Mouse (Mus musculus) midbrain, postnatal 0 days (tissue): ENCODE measurements around the gene Lrp1. TPM values are rescaled to one million over a fixed set of nuclear protein-coding genes. Genes with fewer than 3 reads are reported as not detected.

Source experiments
- ATAC-seq: fragments of 200-750 bp; cut with Nextera tagmentation; 2 replicates; pipeline ENCODE4 v1.8.0; 2017; ENCODE audit warnings: moderate number of reproducible peaks, mild to moderate bottlenecking, moderate TSS enrichment, moderate library complexity; ENCODE audit not compliant: low FRiP score
- DNase-seq: peaks from one replicate; pipeline ENCODE4 v3.0.0-alpha.2; 2015; ENCODE audit warnings: low spot score
- H3K27ac ChIP-seq: fragments of 300-500 bp; sonication (generic); 2 replicates; pipeline ENCODE4 v1.5.1; 2014; ENCODE audit warnings: low read depth, mild to moderate bottlenecking, low read length, mixed read lengths
- H3K27me3 ChIP-seq: fragments of 300-500 bp; sonication (generic); 2 replicates; pipeline ENCODE4 v1.6.1; 2014; ENCODE audit warnings: low read length, control low read depth, mixed read lengths; ENCODE audit not compliant: insufficient read depth
- H3K36me3 ChIP-seq: fragments of 300-500 bp; sonication (generic); 2 replicates; pipeline ENCODE4 v1.6.1; 2014; ENCODE audit warnings: low read length, control low read depth, mixed read lengths; ENCODE audit not compliant: insufficient read depth
- H3K4me1 ChIP-seq: fragments of 300-500 bp; sonication (generic); 2 replicates; pipeline ENCODE4 v1.6.1; 2014; ENCODE audit warnings: mild to moderate bottlenecking, control low read depth, antibody characterized with exemption, low read length, mixed read lengths; ENCODE audit not compliant: insufficient read depth
- H3K4me2 ChIP-seq: fragments of 300-500 bp; sonication (generic); 2 replicates; pipeline ENCODE4 v1.6.1; 2014; ENCODE audit warnings: low read depth, mild to moderate bottlenecking, low read length, mixed read lengths; ENCODE audit not compliant: poor library complexity, severe bottlenecking
- H3K4me3 ChIP-seq: fragments of 300-500 bp; sonication (generic); 2 replicates; pipeline ENCODE4 v1.5.1; 2014; ENCODE audit warnings: low read depth, mild to moderate bottlenecking, low read length, moderate library complexity
- H3K9ac ChIP-seq: fragments of 300-500 bp; sonication (generic); replicated peaks from 2 replicates; pipeline ENCODE4 v1.6.1; 2014; ENCODE audit warnings: mild to moderate bottlenecking, low read length, moderate library complexity, mixed read lengths; ENCODE audit not compliant: poor library complexity, severe bottlenecking
- H3K9me3 ChIP-seq: fragments of 300-500 bp; sonication (generic); 2 replicates; pipeline ENCODE4 v1.6.1; 2016; ENCODE audit warnings: low read length, control low read depth
- CTCF ChIP-seq: IDR thresholded peaks from 2 replicates; pipeline ENCODE4 v1.5.1; 2016; ENCODE audit warnings: antibody characterized with exemption, mild to moderate bottlenecking
- WGBS: fragments of 180-500 bp; shearing (Covaris S2); extraction: QIAGEN DNeasy Blood & Tissue Kit; methylation state at CpG from one replicate; pipeline ENCODE4 v1.1.7; 2014; 5-methylcytosine and 5-hydroxymethylcytosine counted together
- polyA plus RNA-seq: library from polyadenylated mRNA; unstranded; fragments of >200 nt; fragmentation: Nextera tagmentation; extraction: Ambion mirVana; gene quantifications from 2 replicates; pipeline ENCODE4 v1.2.1, GENCODE M21; 2015
- total RNA-seq: library from RNA; depleted of rRNA; stranded (reverse); fragments of >200 nt; gene quantifications from 2 replicates; pipeline ENCODE4 v1.2.3, GENCODE M21; 2014

The Lrp1 gene
- total and polyA plus RNA-seq, 2 experiments from 2014 or later: 84.4 to 319 TPM

DNA sequence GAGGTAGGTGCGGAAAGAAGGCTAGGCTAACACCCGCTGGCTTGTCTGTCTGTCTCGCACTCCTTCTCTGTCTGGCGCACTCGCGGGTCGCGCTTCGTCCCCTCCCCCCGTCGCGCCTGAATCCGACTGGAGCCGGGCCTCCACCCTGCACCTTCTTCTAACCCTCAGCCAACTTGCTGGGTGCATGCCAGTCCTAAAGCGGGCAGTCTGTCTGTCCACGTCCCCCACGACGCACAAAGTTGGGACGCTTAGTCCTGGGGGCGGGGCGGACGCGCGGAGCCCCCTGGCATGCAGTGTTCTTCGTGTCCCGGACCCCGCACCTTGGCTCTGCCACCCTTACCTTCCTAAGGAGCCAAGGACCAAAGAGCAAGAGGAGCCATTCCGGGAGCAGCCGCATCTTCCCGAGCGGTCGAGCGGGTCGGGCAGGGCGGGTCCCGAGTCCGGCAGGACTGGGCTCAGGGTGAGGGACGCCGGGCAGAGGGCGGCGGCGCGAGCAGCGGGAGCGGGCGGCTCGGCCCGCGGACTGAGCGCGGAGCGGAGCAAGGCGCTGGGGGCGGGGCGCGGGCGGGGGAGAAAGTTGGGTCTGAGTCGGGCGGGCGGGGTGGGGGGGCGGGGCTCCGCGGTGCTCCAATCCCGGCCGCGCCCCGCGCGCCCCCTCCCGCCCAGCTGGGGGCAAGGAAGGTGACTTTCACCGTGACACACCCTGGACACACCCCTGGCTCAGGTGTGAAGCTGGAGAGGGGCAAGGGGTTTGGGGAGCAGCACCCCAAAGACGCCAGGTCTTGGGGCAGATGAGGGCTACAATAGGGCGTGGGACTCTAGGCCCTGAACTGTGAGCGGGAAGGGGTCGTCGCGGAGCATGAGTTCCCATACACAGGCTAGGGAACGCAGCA, 86.7 kb downstream of the Lrp1 start, which contains the start of gene Nxph4:
Gene Nxph4, minus strand, starts transcription at position 524 of the 893 bp plus-strand sequence.
- Histone ChIP-seq H3K36me3 (peaks cover 11% of the 10 kb centered on the region), H3K27ac (peak within 1 kb of the TSS; percentile 38), H3K27me3 (0 out of 2 replicates have a peak, but pooled peaks cover 10% of the 10 kb centered on the region), H3K4me3 (peak within 1 kb of the TSS; percentile 59), H3K4me2 (peak within 1 kb of the TSS; percentile 91), H3K4me1 (peaks cover 11% of the 10 kb centered on the region; the same call in 1 of the 2 replicates), H3K9ac (peak within 1 kb of the TSS; percentile 60), H3K9me3 (no peaks in the 10 kb centered on the region)
- under 1% methylated on average over 49 of the region's 78 CpGs for WGBS
- TF ChIP-seq CTCF: no peak
- ATAC-seq (0 out of 2 replicates have a peak, but pooled peaks have one; percentile 13), DNase-seq (no peak)

DNA sequence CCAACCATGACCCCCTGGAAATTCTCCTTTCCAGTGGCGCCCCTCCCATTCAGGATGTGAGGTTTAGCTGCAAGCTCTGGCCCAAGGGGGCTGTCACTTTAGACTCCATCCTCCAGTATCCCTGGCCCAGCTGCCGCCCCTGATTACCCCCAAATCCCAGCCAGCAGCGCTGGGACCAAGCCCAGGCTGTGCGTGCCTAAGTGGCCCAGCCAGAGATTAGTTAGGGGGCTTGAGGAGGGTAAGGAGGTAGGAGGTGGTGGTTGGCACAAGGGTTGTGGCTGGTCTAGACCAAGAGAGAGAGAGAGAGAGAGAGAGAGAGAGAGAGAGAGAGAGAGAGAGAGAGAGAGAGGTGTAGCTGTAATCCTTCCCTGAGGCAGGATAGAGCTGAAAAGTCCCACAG, 89.4 kb downstream of the Lrp1 start:
- no peak for DNase-seq
- Histone ChIP-seq H3K4me2 (peak overlapping the region; percentile 91), H3K9ac (no peak overlapping the region), H3K27me3 (peaks cover 10% of the 10 kb centered on the region; the same call in 1 of the 2 replicates), H3K27ac (0 out of 2 replicates have a peak overlapping the region, but pooled peaks have one; percentile 38), H3K36me3 (no peaks in the 10 kb centered on the region), H3K4me3 (peak overlapping the region; percentile 32; the same call in 1 of the 2 replicates), H3K4me1 (peaks cover 14% of the 10 kb centered on the region), H3K9me3 (no peaks in the 10 kb centered on the region)
- WGBS: 18% methylated on average over 4 of the region's 4 CpGs
- no peak for TF ChIP-seq CTCF
- ATAC-seq: no peak

DNA sequence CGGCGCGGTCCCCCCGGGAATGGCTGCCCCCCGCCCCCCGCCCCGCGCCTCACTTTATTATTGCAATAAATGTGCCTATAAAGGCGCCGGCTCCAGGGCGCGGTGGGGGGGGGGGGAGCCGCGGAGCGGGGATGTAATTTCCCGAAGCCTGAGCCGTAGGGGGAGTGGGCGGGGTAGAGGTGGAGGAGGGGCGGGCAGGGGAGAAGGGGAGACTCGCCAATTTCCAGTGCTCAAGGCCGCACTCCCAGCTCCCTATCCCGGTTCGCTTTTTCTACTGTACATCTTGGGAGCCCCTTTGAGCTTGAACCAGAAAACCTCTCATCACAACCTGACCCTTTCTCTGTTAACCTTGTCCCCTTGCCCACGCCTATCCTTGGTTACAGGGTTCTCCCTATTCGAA, 90.0 kb downstream of the Lrp1 start:
- 3% methylated on average over 15 of the region's 25 CpGs for WGBS
- peaks cover 10% of the 10 kb centered on the region; the same call in 1 of the 2 replicates for H3K27me3 ChIP-seq
- no peaks in the 10 kb centered on the region for H3K36me3 ChIP-seq
- H3K4me3 ChIP-seq: peak overlapping the region; percentile 32
- no peak for DNase-seq
- ATAC-seq: no peak
- peak overlapping the region; percentile 42; the same call in 1 of the 2 replicates for H3K9ac ChIP-seq
- peaks cover 13% of the 10 kb centered on the region for H3K4me1 ChIP-seq
- H3K9me3 ChIP-seq: no peaks in the 10 kb centered on the region
- H3K4me2 ChIP-seq: peak overlapping the region; percentile 91
- H3K27ac ChIP-seq: 0 out of 2 replicates have a peak overlapping the region, but pooled peaks have one; percentile 38
- TF ChIP-seq CTCF: no peak

DNA sequence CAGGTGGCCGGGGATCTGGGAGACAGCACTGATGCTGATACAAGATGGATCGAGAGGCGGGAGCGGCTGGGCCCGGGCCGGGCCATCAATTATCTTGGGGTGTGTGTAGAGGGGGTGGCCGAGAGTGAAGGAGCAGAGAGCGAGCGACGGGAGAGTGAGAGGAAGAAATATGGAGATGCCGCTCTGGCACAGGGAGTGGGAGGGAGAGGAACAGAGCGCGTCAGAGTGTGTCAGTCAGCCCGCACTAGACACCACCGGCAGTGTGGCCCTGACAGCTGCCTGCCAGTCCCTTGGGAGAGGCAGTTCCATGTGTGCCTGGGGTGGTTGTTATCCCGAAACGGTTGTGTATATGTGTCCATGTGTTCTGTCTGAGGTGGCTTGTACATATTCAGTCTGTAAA, 93.5 kb downstream of the Lrp1 start:
- peaks cover 15% of the 10 kb centered on the region; the same call in 1 of the 2 replicates for H3K27me3 ChIP-seq
- no peak for TF ChIP-seq CTCF
- 13% methylated on average over 17 of the region's 17 CpGs for WGBS
- H3K4me1 ChIP-seq: peaks cover 8% of the 10 kb centered on the region
- H3K27ac ChIP-seq: peak overlapping the region; percentile 55
- DNase-seq: peak; percentile 40
- peak overlapping the region; percentile 30 for H3K4me2 ChIP-seq
- no peaks in the 10 kb centered on the region for H3K9me3 ChIP-seq
- H3K9ac ChIP-seq: peak overlapping the region; percentile 33; the same call in 1 of the 2 replicates
- no peaks in the 10 kb centered on the region for H3K36me3 ChIP-seq
- H3K4me3 ChIP-seq: peak overlapping the region; percentile 12; the same call in 1 of the 2 replicates
- ATAC-seq: peak; percentile 4; the same call in 1 of the 2 replicates

DNA sequence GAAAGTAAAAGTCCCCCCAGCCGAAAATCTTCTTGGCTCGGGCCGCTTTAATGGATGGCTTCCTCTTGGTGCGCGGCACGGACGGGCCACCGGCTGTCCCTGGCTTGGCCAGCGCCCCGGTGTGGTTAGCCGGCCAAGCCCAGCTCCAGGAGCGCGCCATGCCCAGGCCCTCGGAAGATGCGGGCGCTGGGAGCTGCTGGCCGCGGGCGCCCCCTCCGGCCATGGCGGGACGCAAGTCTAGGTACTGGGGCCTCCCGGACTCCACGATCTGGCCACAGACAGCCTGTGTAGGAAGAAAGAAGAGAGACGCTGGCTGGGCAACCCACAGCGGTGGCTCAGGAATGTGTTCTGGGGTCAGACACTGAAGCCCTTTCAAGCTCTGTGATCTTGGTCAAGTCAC, 94.3 kb downstream of the Lrp1 start:
- peak; percentile 60 for TF ChIP-seq CTCF
- Histone ChIP-seq H3K4me2 (peak overlapping the region; percentile 30; the same call in 1 of the 2 replicates), H3K4me3 (peak overlapping the region; percentile 1; the same call in 1 of the 2 replicates), H3K27me3 (peaks cover 14% of the 10 kb centered on the region; the same call in 1 of the 2 replicates), H3K9me3 (no peaks in the 10 kb centered on the region), H3K27ac (peak overlapping the region; percentile 55; the same call in 1 of the 2 replicates), H3K4me1 (peaks cover 10% of the 10 kb centered on the region), H3K9ac (peak overlapping the region; percentile 33; the same call in 1 of the 2 replicates), H3K36me3 (no peaks in the 10 kb centered on the region)
- peak; percentile 60 for DNase-seq
- no peak for ATAC-seq
- 5% methylated on average over 24 of the region's 26 CpGs for WGBS
